Mouse (Mus musculus) adrenal gland, postnatal 10 days (tissue): ENCODE measurements around the gene Cldn13. TPM values are rescaled to one million over a fixed set of nuclear protein-coding genes. Genes with fewer than 3 reads are reported as not detected.
"Not testable (repeated sequence)": the region's sequence is repeated elsewhere in the genome, so short reads cannot be mapped to it uniquely, and the experiment has no call there.

ENCODE experiments used
- DNase-seq: peaks from one replicate; pipeline ENCODE4 v3.0.0; 2021; ENCODE audit warnings: mixed read lengths
- total RNA-seq, 2 experiments: library from RNA; stranded (reverse); gene quantifications; 2 replicates each; pipeline ENCODE4 v1.2.3; 2021

Cldn13 gene
- total RNA-seq, 2 experiments from 2014 or later: 0.75 to 3.3 TPM

DNA sequence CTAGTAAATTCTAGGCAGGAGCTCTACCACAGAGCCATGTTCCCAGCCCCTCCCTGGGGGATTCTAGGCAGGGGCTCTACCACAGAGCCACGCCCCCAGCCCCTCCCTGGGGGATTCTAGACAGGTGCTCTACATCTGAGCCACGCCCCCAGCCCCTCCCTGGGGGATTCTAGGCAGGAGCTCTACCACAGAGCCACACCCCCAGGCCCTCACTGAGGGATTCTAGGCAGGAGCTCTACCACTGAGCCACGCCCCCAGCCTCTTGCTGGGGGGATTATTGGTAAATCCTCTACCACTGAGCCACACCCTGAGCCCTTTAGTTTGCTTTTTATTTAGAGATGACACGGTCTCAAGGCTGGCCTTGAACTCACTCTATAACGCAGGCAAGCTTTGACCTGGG is 18.4 kb upstream of the Cldn13 start:
- not testable (repeated sequence) for DNase-seq

DNA sequence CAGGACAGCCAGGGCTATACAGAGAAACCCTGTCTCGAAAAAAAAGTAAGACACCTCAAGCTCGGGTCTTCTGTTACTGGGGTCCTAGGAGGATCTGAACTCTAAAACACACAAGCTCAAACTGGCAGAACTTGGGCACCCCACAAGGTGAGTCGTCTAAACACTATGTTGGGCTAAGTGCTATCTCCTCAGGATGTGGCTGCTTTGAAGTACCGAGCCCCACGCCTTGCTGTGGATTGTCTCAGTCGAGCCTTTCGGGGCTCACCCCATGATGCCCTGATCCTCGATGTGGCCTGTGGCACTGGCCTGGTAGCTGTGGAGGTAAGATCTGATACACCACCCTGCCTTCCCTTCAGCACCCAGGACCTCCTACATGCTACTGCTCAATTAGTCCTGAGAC is 18.0 kb upstream of the Cldn13 start:
- DNase-seq: no peak

DNA sequence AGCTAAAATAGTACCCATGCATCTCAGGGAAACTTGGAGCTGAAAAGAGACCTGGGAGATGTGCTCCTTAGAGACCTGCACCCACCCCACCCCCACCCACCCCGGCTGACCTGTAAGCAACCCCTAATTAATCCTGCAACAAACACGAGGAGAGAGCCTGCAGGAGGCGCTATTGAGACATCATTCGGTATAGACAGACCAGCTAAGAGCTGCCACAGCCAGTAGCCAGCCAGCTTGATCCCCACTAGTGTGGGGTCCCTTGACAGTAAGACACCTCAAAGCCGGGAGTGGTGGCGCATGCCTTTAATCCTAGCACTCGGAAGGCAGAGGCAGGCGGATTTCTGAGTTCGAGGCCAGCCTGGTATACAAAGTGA is 17.6 kb upstream of the Cldn13 start:
- DNase-seq: peak; percentile 63

DNA sequence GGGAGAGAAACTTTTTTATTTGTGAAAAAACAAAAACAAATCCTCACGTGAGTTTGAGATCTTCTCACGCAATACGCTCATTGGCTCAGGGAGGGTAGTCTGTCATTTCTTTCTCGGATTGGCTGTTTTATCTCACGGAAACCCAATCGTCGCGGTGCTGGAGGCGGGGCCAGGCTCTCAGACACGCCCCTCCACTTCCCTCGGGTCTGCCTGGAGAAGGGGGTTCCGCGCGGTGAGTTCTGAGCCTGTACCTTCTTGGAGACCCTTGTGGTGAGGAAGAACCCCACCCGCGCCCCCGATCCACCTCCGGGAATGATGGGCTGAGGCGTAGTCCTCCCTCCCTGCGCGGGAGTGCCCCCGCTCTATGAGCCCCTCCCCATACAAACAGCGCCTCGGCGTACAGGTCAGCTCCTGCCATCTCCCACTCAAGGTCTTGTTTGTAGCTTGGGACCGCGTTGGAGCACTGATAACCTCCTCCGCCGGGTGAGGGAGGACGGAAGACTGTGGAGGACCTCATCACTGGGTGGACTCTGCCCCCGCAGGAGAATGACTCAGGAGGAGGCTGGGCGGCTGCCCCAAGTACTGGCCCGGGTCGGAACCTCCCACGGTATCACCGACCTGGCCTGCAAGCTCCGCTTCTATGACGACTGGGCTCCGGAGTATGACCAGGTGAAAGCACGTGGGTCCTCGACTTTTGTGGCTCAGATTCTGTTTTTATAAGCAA is 17.0 kb upstream of the Cldn13 start, which contains the start of gene Mettl27:
Gene Mettl27 (plus strand): TSS at position 190 of the 724 bp plus-strand sequence.
- DNase-seq: peak; percentile 92

DNA sequence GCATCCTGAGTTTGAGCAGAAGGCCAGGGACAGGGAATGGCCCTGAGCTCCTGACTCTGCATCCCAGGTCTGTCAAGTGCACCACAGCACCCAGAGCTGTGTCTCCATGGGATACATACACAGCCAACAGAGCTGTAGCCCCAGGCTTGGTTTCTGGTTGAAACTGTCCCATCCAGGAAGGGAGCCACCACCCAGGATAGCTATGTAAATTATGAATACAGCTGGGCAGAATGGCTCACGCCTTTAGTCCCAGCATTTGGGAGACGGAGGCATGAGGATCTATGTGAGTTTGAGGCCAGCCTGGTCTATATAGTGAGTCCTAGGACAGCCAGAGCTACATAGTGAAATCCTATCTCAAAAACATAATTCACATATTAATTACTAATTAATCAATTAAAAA is 14.7 kb upstream of the Cldn13 start:
- DNase-seq: no peak

DNA sequence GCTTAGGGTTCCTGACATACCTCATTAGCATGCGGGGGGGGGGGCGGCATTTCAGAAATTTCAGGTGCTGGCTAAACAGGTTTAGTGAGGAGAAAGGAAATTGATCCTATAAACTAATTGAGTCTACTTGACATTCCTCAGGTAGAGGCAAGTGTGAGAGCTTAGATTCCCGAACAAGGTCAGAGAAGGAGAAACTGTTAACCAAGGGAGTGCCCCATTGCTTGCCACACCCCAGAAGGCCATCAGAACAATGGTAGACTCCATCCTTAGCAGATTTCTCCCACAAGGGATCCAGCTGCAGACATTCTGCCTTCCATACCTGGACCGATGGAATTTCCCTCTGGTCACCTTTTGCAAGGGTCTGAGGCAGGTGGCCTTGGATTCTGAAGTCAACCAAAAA is 11.4 kb upstream of the Cldn13 start:
- no peak for DNase-seq

DNA sequence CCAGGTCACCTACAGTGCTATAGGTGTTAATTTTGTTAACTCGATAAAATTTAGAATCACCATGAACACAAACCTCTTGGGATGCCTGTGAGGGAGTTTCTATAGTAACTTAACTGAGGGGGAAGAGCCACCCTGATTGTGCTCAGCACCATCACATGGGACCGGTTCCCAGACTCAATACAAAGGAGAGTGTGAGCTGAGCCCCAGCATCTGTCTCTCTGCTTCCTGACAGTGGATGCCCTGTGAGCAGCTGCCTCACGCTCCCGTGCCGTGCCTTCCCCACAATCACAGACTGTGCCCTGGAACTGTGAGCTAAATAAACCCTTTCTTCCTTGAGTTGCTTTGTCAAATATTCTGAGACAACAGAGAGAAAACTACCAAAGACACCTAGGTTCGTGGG is 7.8 kb upstream of the Cldn13 start:
- no peak for DNase-seq

DNA sequence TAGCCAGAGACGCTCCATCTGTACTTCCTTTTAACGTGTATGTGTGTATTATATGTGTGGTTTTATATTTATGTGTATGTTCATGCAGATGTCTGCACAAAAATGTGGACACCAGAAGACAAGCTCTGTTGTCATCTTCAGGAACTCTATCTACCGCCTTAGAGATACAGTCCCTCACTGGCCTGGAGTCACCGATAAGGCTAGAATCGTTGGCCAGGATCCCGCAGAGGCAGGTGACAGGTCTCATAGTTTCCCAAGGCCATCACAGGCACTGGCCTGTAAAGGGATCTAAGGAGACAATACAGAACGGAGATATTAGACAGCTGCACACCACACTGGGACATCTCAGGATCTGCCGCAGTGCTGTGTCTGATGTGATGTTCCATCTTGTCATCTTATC is 5.8 kb upstream of the Cldn13 start:
- no peak for DNase-seq

DNA sequence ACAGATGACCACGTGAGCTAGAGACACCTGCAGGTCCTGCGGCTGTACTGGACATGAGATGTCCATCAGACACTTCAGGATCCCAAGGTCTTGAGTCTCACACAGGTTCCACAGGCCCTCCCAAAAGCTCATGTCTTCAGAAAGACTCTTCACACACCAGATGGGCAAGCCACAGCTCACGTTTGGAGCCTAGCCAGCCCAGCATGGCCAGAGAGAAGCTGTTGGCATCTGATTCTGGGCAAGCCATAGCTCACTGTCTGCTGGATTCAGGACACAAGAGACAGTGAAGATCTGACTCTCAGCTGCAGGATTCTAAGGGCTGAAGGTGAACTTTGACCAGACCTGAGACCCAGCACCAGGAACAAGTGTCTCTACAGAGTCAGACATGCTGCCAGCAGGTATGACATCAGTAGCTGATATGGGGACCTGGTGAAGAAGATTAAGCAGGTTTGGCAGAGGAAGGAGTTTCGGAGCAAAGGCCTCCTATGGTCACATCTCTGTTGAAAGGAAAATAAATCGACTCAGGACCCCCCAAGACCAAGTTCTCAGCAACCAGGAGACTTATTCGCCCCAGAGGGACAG is 4.9 kb upstream of the Cldn13 start:
- no peak for DNase-seq

DNA sequence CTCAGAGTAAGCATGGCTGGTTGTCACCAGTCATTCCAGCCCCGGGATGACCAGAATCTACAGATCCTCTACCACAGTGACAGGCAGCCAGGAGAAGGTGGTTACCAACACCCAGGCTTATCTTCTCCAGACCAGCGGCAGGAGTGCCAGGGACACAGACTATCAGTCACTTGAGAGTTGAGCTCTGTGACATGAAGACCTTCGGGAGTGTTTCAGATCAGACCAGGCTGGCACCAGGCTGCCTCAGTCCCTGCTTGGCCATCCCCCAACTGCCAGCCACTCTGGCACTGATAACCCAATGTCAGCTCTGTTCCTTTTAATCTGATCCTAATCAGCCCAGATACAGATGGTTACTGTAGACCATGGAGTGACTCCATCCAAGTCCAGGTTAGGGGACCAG is 3.8 kb upstream of the Cldn13 start:
- peak; percentile 38 for DNase-seq

DNA sequence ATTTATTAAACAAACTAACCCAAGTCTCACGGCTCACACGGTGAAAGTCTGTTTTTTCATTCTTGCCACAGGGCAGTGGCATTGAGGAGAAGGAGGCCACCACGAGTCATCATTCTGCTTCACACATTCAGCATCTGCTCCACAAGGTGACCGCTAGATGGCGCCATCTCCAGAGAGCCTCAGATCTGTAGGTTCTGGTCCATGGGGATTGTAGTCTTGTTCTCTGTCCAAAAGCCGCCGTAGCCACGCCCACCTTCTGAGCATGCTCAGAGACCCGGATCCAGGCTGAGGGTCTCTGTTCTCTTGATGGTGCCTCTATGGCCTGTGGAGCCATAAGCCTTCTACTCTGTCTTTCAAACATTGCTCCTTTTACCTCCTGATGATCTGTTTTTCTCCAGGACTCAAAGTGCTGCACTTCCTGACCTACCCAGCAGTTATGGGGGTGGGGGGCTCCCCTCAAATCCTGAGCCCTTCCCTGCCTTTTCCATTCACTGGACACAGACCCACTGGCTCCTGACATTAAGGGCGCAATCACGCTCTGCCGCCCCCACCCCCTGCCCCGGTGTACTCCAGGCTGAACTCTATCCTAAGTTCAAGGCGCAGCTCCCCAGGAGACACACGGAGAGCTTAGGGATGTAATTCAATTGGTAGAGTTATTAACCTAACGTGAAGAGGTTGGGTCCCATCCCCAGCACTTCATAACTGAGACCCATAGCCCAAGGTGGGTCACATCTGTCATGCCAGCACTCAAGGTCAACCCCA is 2.9 kb upstream of the Cldn13 start:
- DNase-seq: peak; percentile 73

DNA sequence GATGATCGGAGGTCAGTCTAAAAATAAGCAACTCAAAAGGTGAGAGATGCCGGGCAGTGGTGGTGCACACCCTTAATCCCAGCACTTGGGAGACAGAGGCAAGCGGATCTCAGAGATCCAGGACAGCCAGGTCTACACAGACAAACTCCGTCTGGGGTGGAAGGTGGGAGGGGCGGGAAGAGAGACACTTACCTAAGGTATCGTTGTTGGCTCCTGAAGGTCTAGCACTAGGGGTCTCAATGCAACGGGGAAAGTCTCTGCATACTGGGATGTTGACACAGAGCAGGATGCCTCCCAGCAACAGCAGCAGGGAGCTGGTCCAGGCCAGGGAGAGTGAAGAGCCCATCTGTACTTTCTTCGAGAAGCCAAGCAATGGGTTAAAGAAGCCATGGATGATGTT is 816 bp downstream of the Cldn13 start:
- no peak for DNase-seq

DNA sequence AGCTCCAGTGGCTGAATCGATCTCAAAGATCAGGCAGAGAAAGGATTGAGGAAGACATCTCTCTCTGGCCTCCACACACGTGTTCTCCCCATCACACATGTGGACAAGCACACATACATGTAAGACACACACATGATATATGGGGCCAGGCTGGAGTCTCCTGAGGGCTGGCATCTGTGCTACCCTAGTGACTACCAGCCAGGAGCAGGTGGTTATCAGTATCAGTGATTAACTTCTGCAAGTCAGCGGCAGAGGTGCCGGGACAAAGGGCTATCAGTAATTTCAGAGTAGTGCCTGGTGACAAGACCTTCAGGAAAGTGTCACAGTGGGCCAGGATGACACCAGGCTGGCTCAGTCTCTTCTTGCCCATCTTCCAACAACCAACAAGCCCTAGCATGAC is 1.6 kb downstream of the Cldn13 start:
- DNase-seq: no peak

DNA sequence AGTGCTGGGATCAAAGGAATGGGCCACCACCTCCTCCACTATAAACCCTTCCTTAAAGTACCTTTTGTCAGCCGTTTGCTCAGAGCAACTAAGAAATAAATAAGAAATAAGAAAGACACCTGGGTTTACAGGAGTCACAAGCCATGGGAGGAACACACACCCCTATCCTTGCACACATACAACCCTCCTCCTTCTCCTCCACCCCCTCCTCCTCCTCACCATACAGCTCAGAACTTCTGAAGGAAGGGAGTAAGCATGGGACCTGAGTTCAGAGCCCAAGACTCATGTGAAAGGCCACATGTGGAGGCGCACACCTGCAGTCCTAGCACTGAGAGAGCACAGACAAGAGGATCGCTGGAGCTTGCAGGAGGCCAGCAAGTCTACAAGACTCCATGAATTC is 2.0 kb downstream of the Cldn13 start:
- DNase-seq: no peak

DNA sequence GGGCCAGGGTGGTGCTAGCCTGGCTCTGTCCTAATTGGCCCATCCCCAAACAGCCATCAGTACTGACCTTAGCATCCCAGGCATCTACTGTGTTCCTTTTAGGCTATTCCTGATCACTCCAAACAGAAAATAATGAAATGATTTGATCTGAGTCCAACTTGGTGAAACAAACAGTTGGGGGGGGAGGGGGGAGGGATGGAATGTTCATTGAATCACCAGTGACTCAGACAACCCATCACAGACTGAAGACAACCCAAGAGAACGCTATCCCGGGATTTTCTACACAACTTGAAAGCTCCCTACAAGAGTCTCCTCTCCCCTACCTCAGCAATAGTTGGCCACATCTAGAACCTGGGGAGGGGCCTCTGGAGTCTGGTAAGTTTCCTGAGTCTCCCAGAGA is 3.4 kb downstream of the Cldn13 start:
- no peak for DNase-seq

DNA sequence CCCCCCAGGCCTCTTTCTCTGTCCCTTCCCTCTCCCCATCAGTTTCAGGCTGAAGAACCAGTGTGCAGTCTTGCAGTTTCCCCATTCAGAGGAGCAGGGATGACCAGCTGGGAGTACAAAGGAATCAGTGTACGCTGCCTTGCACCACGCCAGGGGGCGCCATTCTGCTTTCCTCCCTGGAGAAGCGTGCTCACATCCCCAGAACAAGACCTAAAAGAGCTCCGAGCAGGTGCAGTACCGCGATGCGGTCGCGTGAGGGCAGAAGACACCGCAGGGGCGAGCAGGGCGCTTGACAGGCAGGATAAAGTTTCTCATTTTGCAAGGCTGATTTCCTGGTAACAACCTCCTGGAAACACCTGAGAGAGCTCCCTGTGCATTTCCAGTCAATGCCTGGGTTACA is 8.2 kb downstream of the Cldn13 start:
- peak; percentile 95 for DNase-seq

DNA sequence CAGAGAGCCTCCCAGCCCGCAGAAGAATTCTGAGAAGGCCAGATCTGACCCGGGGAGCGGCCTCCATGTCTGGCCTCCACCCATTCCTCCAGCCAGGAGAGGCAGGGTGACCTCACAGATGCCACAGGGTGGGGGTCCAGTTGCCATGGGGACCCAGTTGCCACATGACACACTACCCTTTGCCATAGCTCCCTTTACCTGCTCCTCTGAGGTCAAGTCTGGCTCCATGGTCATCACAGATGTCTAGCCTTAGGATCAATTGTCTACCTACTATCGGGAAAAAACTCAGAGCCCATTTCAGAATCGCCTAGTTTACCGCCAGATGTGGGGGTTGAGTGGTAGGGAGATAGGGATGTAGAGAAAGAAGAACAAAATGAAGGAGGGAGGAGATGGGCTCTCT is 8.7 kb downstream of the Cldn13 start, which contains the start of gene Tmem270:
Gene Tmem270 (minus strand): TSS at position 101 of the 400 bp plus-strand sequence.
- DNase-seq: no peak

DNA sequence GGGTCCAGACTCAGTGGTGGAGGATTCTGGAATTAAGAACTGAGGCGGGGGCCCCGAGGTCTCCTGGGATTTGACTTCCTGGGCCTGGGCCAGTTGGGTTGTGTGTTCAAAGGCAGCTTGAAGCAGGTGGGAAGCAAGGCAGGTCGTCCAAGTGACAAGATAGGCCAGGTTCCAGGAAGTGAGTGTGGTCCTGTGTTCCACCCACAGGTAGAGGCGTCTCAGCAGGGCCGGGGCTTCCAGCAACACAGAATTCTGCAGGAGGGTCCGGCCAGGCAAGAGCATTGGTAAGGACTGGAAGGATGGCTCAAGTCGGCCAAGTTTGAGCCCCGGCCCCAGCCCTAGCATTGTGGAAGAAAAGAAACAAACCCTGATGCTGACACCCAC is 13.7 kb downstream of the Cldn13 start:
- no peak for DNase-seq

DNA sequence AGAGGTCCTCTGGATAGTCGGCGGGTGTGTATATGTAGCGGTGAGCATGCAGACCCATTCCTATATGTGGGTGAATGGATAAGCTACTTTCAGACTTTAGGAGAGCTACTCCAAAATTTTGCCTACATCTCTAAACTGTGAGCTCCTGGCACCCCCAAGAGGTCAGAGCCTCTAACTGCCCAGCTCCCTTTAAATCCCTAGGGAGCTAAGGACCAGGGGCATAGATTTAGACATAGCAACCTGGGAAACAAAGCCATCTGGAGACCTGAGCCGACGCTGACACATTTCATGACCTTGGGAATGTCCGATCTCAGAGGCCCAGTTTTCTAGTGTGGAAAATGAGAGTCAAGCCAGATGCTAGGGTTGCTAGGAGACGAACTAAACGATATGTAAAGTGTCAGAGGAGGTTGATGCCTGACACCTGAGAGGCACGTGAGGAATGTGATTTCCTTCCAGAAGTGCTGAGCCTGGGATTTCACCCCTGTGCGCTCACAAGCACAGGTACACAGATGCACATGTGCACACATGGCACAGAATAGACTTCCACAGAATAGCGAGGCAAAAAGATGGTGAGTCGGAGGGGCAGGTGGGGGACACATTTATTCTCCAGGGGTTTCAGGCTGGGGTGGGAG is 14.2 kb downstream of the Cldn13 start:
- DNase-seq: peak; percentile 59

DNA sequence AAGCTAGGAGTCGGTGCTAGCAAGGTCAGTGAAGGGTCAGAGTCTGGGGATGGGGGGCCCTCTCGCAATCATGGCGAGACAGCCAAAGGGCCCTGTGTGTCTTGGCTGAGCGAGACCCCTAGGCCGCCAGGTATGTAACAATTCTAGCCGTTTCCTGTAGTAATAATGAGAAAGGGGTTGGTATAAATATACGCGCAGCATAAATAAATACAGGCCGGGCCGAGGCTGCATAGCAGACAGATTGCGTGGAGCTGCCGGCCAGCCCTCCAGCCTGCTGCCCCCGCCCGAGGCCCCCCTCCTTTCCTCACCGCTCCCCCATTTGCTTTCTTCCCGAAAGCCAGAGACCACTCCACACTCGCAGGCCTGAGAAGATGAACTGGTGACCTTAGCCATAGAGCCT is 17.7 kb downstream of the Cldn13 start:
- no peak for DNase-seq

DNA sequence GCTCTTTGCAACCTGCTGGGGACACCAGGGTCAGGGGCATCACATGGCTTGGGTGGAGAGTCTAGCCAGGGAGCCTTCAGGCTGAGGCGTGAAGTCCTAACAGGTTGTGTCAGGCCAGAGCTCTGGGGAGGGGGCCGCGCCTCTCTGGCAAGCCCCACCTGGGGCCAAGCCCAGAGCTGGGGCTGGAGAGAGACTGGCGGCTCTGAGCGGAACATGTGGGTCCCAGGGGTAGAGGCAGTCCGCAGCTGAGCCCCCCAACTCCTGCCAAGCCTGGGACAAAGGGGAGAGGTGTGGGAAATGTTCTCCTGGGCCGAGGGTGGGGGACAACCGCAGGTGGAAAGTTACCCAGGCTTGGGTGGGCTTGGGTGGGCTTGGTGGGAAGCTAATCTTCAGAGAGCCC is 18.4 kb downstream of the Cldn13 start:
- no peak for DNase-seq

DNA sequence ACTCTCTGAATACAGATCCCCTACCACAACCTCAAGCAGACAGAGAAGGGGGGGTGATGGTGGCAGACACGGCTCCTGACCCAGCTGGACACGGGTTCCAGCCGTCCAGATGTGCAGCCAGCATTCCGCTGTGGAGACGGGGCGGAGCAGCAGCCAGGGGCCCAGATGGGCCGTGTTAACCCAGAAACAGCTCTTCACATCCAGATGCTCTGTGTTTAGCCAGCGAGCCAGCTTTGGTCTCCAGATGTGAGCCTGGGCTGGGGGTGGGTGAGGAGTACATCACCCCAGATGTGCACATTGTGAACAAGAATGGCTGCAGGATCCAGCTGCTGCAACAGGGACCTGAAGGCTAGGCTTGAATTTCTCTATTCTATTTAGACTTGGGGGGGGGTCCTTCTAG is 20.0 kb downstream of the Cldn13 start:
- no peak for DNase-seq

DNA sequence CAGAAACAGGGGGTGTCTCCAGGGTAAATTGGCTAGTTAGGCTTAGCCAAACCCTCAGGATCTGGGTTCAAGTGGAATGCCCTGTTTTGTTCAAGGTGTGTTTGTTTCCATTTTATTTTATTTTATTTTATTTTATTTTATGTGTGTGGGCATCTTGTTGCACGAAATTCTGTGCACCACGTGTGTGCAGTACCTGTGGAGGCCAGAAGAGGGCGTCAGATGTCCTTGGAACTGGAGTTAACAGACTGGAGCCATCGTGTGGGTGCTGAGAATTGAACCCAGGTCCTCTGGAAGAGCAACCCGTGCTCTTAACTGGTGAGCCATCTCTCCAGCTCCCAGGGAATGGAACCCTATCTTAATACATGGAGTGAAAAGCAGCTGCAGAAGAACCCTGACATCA is 22.6 kb downstream of the Cldn13 start:
- no peak for DNase-seq
